Mouse (Mus musculus) cerebellum, adult 2 months (tissue): ENCODE results near the gene Abca12.

Experiments used
- CTCF ChIP-seq: fragments of 200-500 bp; IDR thresholded peaks from 2 replicates; pipeline ENCODE4 v1.5.1; 2011; ENCODE audit warnings: low read depth, mild to moderate bottlenecking, control low read depth, low read length, moderate library complexity, borderline replicate concordance; ENCODE audit not compliant: insufficient read depth
- POLR2A ChIP-seq: fragments of 200-500 bp; IDR thresholded peaks from 2 replicates; pipeline ENCODE4 v1.6.1; 2011; ENCODE audit warnings: low read length, control low read depth, borderline replicate concordance; ENCODE audit not compliant: insufficient read depth

DNA sequence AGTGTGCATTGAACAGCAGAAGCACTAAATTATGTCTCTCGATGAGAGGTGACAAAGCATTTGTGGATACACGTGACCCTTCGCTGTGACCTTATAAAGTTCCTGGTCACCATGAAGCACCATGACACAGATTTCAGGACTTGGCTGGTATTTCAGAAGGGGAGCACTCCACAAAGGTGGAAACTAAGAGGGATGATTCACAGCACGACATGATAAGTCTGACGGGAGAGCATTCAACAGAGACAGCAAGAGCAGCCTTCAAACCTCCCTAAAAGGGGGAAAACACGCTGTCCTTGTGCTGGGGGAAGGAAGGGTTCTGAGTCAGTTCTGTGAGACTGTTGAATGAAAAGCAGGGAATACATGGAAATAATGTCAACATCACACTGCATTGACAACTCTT, 218.5 kb downstream of the Abca12 start:
- TF ChIP-seq CTCF (no peak), POLR2A (no peak)
